Comparison of ENCODE assay signal across 16 mouse cellular contexts in genomic region chr16:55097651-55098050, GRCm38 (mm10).
"Had no signal": no experiment of that assay in that cellular context is flagged by ENCODE, and none has a peak within 500 bp of the region (broad histone marks: within the 10 kb centered on the region; RNA-seq: fewer than 3 reads in every experiment).

No protein-coding gene starts in this region.

- H3K9ac ChIP-seq: neural tube, embryonic 13.5 days; neural tube, embryonic 15.5 days; stomach, embryonic 15.5 days had no signal

- H3K9me3 ChIP-seq: neural tube, embryonic 13.5 days; neural tube, embryonic 15.5 days; stomach, embryonic 15.5 days had no signal

- H3K27ac ChIP-seq: neural tube, embryonic 13.5 days; neural tube, embryonic 15.5 days; stomach, embryonic 15.5 days; stomach, postnatal 0 days had no signal

- H3K36me3 ChIP-seq: neural tube, embryonic 13.5 days; neural tube, embryonic 15.5 days; stomach, embryonic 15.5 days had no signal

- H3K27me3 ChIP-seq: neural tube, embryonic 13.5 days; neural tube, embryonic 15.5 days; stomach, embryonic 15.5 days had no signal

- H3K4me1 ChIP-seq: neural tube, embryonic 13.5 days; neural tube, embryonic 15.5 days; stomach, embryonic 15.5 days had no signal

- H3K4me3 ChIP-seq: neural tube, embryonic 13.5 days; neural tube, embryonic 15.5 days; stomach, embryonic 15.5 days had no signal

- DNase-seq: retina, postnatal 1 day; right cerebral cortex, adult 18-20 months; right cerebral cortex, postnatal 14 days; right cerebral cortex, postnatal 25 days; right cerebral cortex, postnatal 4 days; spleen, adult 18-20 months; thymus, adult 18-20 months; thymus, adult 2 months; thymus, postnatal 14 days; thymus, postnatal 25 days; thymus, postnatal 36 days; thymus, postnatal 4 days had no signal

- H3K4me2 ChIP-seq: neural tube, embryonic 13.5 days; neural tube, embryonic 15.5 days; stomach, embryonic 15.5 days had no signal
